In genomic region chr1:137373509-137374420, GRCm38 (mm10) we compare ENCODE assay signal across 12 mouse cellular contexts.
DNase-seq lines count a peak whose midpoint lies in the region; ATAC-seq and TF ChIP-seq lines count a peak whose summit lies in the region.
"Had no signal": no experiment of that assay in that cellular context is flagged by ENCODE, and none has a peak within 500 bp of the region (broad histone marks: within the 10 kb centered on the region; RNA-seq: fewer than 3 reads in every experiment).

No protein-coding gene starts in this region.

- H3K4me2 ChIP-seq in kidney, postnatal 0 days (ENCODE audit: low read length): no peak overlapping the region
- H3K4me2 ChIP-seq in limb, embryonic 13.5 days (replicated peaks): peak overlapping the region; percentile 35
- H3K4me2 ChIP-seq: heart, embryonic 13.5 days; intestine, embryonic 15.5 days; liver, embryonic 13.5 days had no signal

- H3K4me1 ChIP-seq in kidney, postnatal 0 days (replicated peaks; ENCODE audit: insufficient read depth, low read length): no peaks in the 10 kb centered on the region; the same call in 1 of the 2 replicates
- H3K4me1 ChIP-seq in forebrain, embryonic 10.5 days: peaks cover 57% of the 10 kb centered on the region
- H3K4me1 ChIP-seq in limb, embryonic 13.5 days: peaks cover 52% of the 10 kb centered on the region
- H3K4me1 ChIP-seq: intestine, embryonic 15.5 days; liver, embryonic 13.5 days had no signal

- no peaks in the 10 kb centered on the region for H3K27me3 ChIP-seq in kidney, postnatal 0 days (ENCODE audit: insufficient read depth, low read length)
- H3K27me3 ChIP-seq in forebrain, embryonic 10.5 days (ENCODE audit: poor library complexity, severe bottlenecking): no peaks in the 10 kb centered on the region
- H3K27me3 ChIP-seq in limb, embryonic 13.5 days: 0 out of 2 replicates have a peak, but pooled peaks cover 6% of the 10 kb centered on the region
- H3K27me3 ChIP-seq: heart, embryonic 13.5 days; intestine, embryonic 15.5 days; liver, embryonic 13.5 days; Patski had no signal

- peak; percentile 44; the same call in 1 of the 2 replicates for ATAC-seq in kidney, postnatal 0 days (replicated peaks; ENCODE audit: low FRiP score, low read depth)
- ATAC-seq in limb, embryonic 13.5 days (ENCODE audit: low FRiP score, low read depth): peak; percentile 49
- ATAC-seq: intestine, embryonic 15.5 days; Patski had no signal

- H3K27ac ChIP-seq in kidney, postnatal 0 days: peak overlapping the region; percentile 19; the same call in 1 of the 2 replicates
- H3K27ac ChIP-seq in forebrain, embryonic 10.5 days: peak overlapping the region; percentile 83
- peak overlapping the region; percentile 53; the same call in 1 of the 2 replicates for H3K27ac ChIP-seq in limb, embryonic 13.5 days
- H3K27ac ChIP-seq: heart, embryonic 13.5 days; intestine, embryonic 15.5 days; liver, embryonic 13.5 days had no signal

- H3K9me3 ChIP-seq in kidney, postnatal 0 days (replicated peaks; ENCODE audit: low read length): no peaks in the 10 kb centered on the region
- no peaks in the 10 kb centered on the region for H3K9me3 ChIP-seq in forebrain, embryonic 10.5 days
- no peaks in the 10 kb centered on the region for H3K9me3 ChIP-seq in limb, embryonic 13.5 days
- H3K9me3 ChIP-seq: heart, embryonic 13.5 days; intestine, embryonic 15.5 days; liver, embryonic 13.5 days had no signal

- WGBS in kidney, postnatal 0 days: 43% methylated on average over 15 of the region's 15 CpGs
- WGBS in forebrain, embryonic 10.5 days: 38% methylated on average over 15 of the region's 15 CpGs
- 19% methylated on average over 15 of the region's 15 CpGs for WGBS in limb, embryonic 13.5 days

- no peak overlapping the region for H3K4me3 ChIP-seq in kidney, postnatal 0 days (replicated peaks; ENCODE audit: low read depth, low read length)
- H3K4me3 ChIP-seq in forebrain, embryonic 10.5 days: no peak overlapping the region
- no peak overlapping the region for H3K4me3 ChIP-seq in limb, embryonic 13.5 days
- H3K4me3 ChIP-seq: heart, embryonic 13.5 days; intestine, embryonic 15.5 days; liver, embryonic 13.5 days had no signal

- no peak overlapping the region for H3K9ac ChIP-seq in kidney, postnatal 0 days (ENCODE audit: low read depth, low read length)
- no peak overlapping the region for H3K9ac ChIP-seq in limb, embryonic 13.5 days
- H3K9ac ChIP-seq: heart, embryonic 13.5 days; intestine, embryonic 15.5 days; liver, embryonic 13.5 days had no signal

- TF ChIP-seq CTCF in kidney, postnatal 0 days (IDR thresholded peaks at IDR 0.05; ENCODE audit: low read depth): peak; percentile 34; the same call in 1 of the 2 replicates

- DNase-seq in kidney, postnatal 0 days (ENCODE audit: low spot score): peak; percentile 79
- DNase-seq in kidney, postnatal 14 days: no peak
- DNase-seq in forebrain, embryonic 10.5 days (ENCODE audit: extremely low spot score, low spot score): peak; percentile 34
- DNase-seq in retina, embryonic 14.5 days (ENCODE audit: low spot score): peak; percentile 73
- DNase-seq in cerebellum, adult 8-10 months: no peak
- DNase-seq in layer of hippocampus, postnatal 36 days: no peak
- DNase-seq in yolk sac, embryonic 10.5 days (ENCODE audit: low spot score): no peak
- DNase-seq: liver, embryonic 13.5 days had no signal

- no peaks in the 10 kb centered on the region for H3K36me3 ChIP-seq in kidney, postnatal 0 days (ENCODE audit: insufficient read depth, low read length)
- no peaks in the 10 kb centered on the region for H3K36me3 ChIP-seq in forebrain, embryonic 10.5 days (replicated peaks)
- H3K36me3 ChIP-seq in limb, embryonic 13.5 days: no peaks in the 10 kb centered on the region
- H3K36me3 ChIP-seq: heart, embryonic 13.5 days; intestine, embryonic 15.5 days; liver, embryonic 13.5 days had no signal

Comparison
In these comparisons a context has a peak if more than half of its experiments do, and no peak if none do; other contexts are left out.
1. DNase-seq: peak in kidney, postnatal 0 days (single experiment), forebrain, embryonic 10.5 days (single experiment) and retina, embryonic 14.5 days (single experiment); none in kidney, postnatal 14 days (single experiment), cerebellum, adult 8-10 months (single experiment), layer of hippocampus, postnatal 36 days (0 of 2) and yolk sac, embryonic 10.5 days (single experiment).
2. H3K27ac ChIP-seq: peak in every context shown above with its lines; median percentile 83 in forebrain, embryonic 10.5 days; 53 in limb, embryonic 13.5 days; 19 in kidney, postnatal 0 days.